Comparison of ENCODE assay signal across 23 mouse cellular contexts in genomic region chr2:17443581-17443980, GRCm38 (mm10).
A peak's percentile ranks its signal among the peaks of the same experiment; 100 is the strongest.
DNase-seq lines count a peak whose midpoint lies in the region; ATAC-seq lines count a peak whose summit lies in the region.
"Had no signal": no experiment of that assay in that cellular context is flagged by ENCODE, and none has a peak within 500 bp of the region (broad histone marks: within the 10 kb centered on the region; RNA-seq: fewer than 3 reads in every experiment).

No protein-coding gene starts in this region.

- H3K9ac ChIP-seq in neural tube, embryonic 15.5 days (replicated peaks), result no peak overlapping the region
- H3K9ac ChIP-seq: embryonic facial prominence, embryonic 12.5 days; forebrain, embryonic 12.5 days; forebrain, postnatal 0 days; heart, embryonic 13.5 days; hindbrain, embryonic 12.5 days had no signal

- no peak overlapping the region for H3K4me3 ChIP-seq in neural tube, embryonic 15.5 days (replicated peaks)
- H3K4me3 ChIP-seq: embryonic facial prominence, embryonic 12.5 days; forebrain, embryonic 12.5 days; heart, embryonic 13.5 days; hindbrain, embryonic 12.5 days had no signal

- ATAC-seq in neural tube, embryonic 15.5 days (ENCODE audit: low FRiP score), result no peak
- ATAC-seq in activated CD4-positive, CD25-positive, alpha-beta regulatory T cell, adult 4 months, result no peak
- ATAC-seq: forebrain, postnatal 0 days; hindbrain, postnatal 0 days; Patski had no signal

- no peak overlapping the region for H3K4me2 ChIP-seq in neural tube, embryonic 15.5 days
- H3K4me2 ChIP-seq: embryonic facial prominence, embryonic 12.5 days; forebrain, embryonic 12.5 days; heart, embryonic 13.5 days; hindbrain, embryonic 12.5 days had no signal

- no peak overlapping the region for H3K27ac ChIP-seq in neural tube, embryonic 15.5 days (replicated peaks)
- H3K27ac ChIP-seq: embryonic facial prominence, embryonic 12.5 days; forebrain, embryonic 12.5 days; heart, embryonic 13.5 days; hindbrain, embryonic 12.5 days; hindbrain, postnatal 0 days had no signal

- H3K4me1 ChIP-seq in neural tube, embryonic 15.5 days, result no peaks in the 10 kb centered on the region
- H3K4me1 ChIP-seq: embryonic facial prominence, embryonic 12.5 days; forebrain, embryonic 12.5 days; hindbrain, embryonic 12.5 days had no signal

- no peaks in the 10 kb centered on the region for H3K36me3 ChIP-seq in neural tube, embryonic 15.5 days
- H3K36me3 ChIP-seq: embryonic facial prominence, embryonic 12.5 days; forebrain, embryonic 12.5 days; hindbrain, embryonic 12.5 days had no signal

- H3K27me3 ChIP-seq in neural tube, embryonic 15.5 days (replicated peaks), result no peaks in the 10 kb centered on the region
- H3K27me3 ChIP-seq: CH12.LX; embryonic facial prominence, embryonic 12.5 days; heart, embryonic 13.5 days had no signal

- DNase-seq in neural tube, embryonic 10.5 days (ENCODE audit: extremely low spot score, low spot score), result peak; percentile 16
- DNase-seq in embryo, embryonic 9.5 days (ENCODE audit: extremely low spot score), result peak; percentile 19
- DNase-seq in forelimb bud, embryonic 11.5 days (ENCODE audit: low read depth, low spot score), result peak; percentile 17
- DNase-seq in natural killer cell, adult 2 months (ENCODE audit: low spot score in 2 of 2), result no peak
- no peak for DNase-seq in frontal cortex, adult 2 months (ENCODE audit: extremely low spot score in 1 of 2, low spot score in 1 of 2)
- DNase-seq: adrenal gland, adult 2 months; adrenal gland, postnatal 25 days; cerebellum, adult 18-20 months; cerebellum, adult 9-11 months; cerebellum, postnatal 36 days; forebrain, postnatal 0 days; gastrocnemius, postnatal 36 days; heart, adult 11 months; heart, postnatal 36 days had no signal

- H3K9me3 ChIP-seq in neural tube, embryonic 15.5 days (replicated peaks), result no peaks in the 10 kb centered on the region
- H3K9me3 ChIP-seq: embryonic facial prominence, embryonic 12.5 days; forebrain, embryonic 12.5 days; heart, embryonic 13.5 days; hindbrain, embryonic 12.5 days had no signal

- 78% methylated on average over 7 of the region's 7 CpGs for WGBS in neural tube, embryonic 15.5 days

Comparison
In these comparisons a context has a peak if more than half of its experiments do, and no peak if none do; other contexts are left out.
1. DNase-seq: peak in neural tube, embryonic 10.5 days (single experiment), embryo, embryonic 9.5 days (single experiment) and forelimb bud, embryonic 11.5 days (single experiment); none in natural killer cell, adult 2 months (0 of 2) and frontal cortex, adult 2 months (0 of 2).